Mouse (Mus musculus): Measurements from ENCODE around the gene Cubn. TPM values are rescaled to one million over a fixed set of nuclear protein-coding genes. Genes with fewer than 3 reads are reported as not detected.

The Cubn gene
- total and polyA plus RNA-seq, 3 experiments = 0.03 to 0.09 (median 0.04) TPM

- no peak for DNase-seq (ENCODE audit: extremely low read depth)
- Histone ChIP-seq H3K27ac (ENCODE audit: insufficient read depth, low read depth) (no peak overlapping the region), H3K79me2 (replicated peaks; ENCODE audit: control insufficient read depth, extremely low read depth, insufficient read depth, poor library complexity, severe bottlenecking) (no peaks in the 10 kb centered on the region), H3K4me2 (ENCODE audit: insufficient read depth, low read depth, poor library complexity, severe bottlenecking) (no peak overlapping the region), H3K27me3 (replicated peaks) (no peaks in the 10 kb centered on the region), H3K9me3 (replicated peaks; ENCODE audit: low read length) (no peaks in the 10 kb centered on the region), H3K4me1 (ENCODE audit: control insufficient read depth in 1 of 2, insufficient read depth in 2 of 2) (peaks cover 0 to 5% of the 10 kb centered on the region in 2 experiments; a peak in 1 of 4 replicates), H3K9ac (ENCODE audit: insufficient read depth, low read depth) (no peak overlapping the region), H3K4me3 (replicated peaks in 1 of 3; ENCODE audit: low read depth in 2 of 3, low read length in 2 of 3, poor library complexity in 1 of 3) (no peak overlapping the region), H3K36me3 (replicated peaks in 1 of 2; ENCODE audit: control insufficient read depth in 1 of 2, insufficient read depth in 1 of 2, low read length in 1 of 2) (no peaks in the 10 kb centered on the region)
- in situ Hi-C loops (cut with MboI; ENCODE audit: low pct_ligation_motif_present, low pct_unique_long_range_greater_than_20kb, low sequenced_read_pairs) = no loop called here
- TF ChIP-seq USF1 (IDR thresholded peaks at IDR 0.05; ENCODE audit: low read depth, low read length) (no peak), NRF1 (IDR thresholded peaks at IDR 0.05; ENCODE audit: low read depth, low read length) (no peak), IRF4 (IDR thresholded peaks at IDR 0.05; ENCODE audit: low read depth, low read length) (no peak), TCF12 (IDR thresholded peaks at IDR 0.05; ENCODE audit: low read depth, low read length) (no peak), ZMIZ1 (IDR thresholded peaks at IDR 0.05; ENCODE audit: low read depth, low read length) (no peak), UBTF (IDR thresholded peaks at IDR 0.05; ENCODE audit: low read depth, low read length) (no peak), CTCF (conservative IDR thresholded peaks at IDR 0.05 in 1 of 2, IDR thresholded peaks at IDR 0.05 in 1 of 2; ENCODE audit: low read depth in 2 of 2, low read length in 2 of 2) (no peak), SMC3 (IDR thresholded peaks at IDR 0.05; ENCODE audit: low read depth, low read length) (no peak), RCOR1 (conservative IDR thresholded peaks at IDR 0.05; ENCODE audit: low read depth, low read length) (no peak), ZC3H11A (IDR thresholded peaks at IDR 0.05; ENCODE audit: low read depth, low read length) (no peak), NELFE (IDR thresholded peaks at IDR 0.05; ENCODE audit: low read depth, low read length) (no peak), JUND (conservative IDR thresholded peaks at IDR 0.05; ENCODE audit: low read depth, low read length) (no peak), EP300 (IDR thresholded peaks at IDR 0.05; ENCODE audit: low read length) (no peak), E2F4 (IDR thresholded peaks at IDR 0.05; ENCODE audit: insufficient replicate concordance, low read depth, low read length) (no peak), PAX5 (IDR thresholded peaks at IDR 0.05; ENCODE audit: low read length) (no peak), MEF2A (IDR thresholded peaks at IDR 0.05; ENCODE audit: borderline replicate concordance, low read depth, low read length) (no peak), CHD1 (IDR thresholded peaks at IDR 0.05; ENCODE audit: low read depth, low read length) (no peak)
- dilution Hi-C loops (cut with MboI; ENCODE audit: extremely low pct_ligation_motif_present, extremely low pct_unique_long_range_greater_than_20kb, low sequenced_read_pairs) = no loop called here
These were observed 115.4 kb downstream of the Cubn start for GRCm38 (mm10) chr2:13376166-13376565.

- in situ Hi-C loops (cut with MboI; ENCODE audit: low pct_ligation_motif_present, low pct_unique_long_range_greater_than_20kb, low sequenced_read_pairs) = no loop called here
- dilution Hi-C loops (cut with MboI; ENCODE audit: extremely low pct_ligation_motif_present, extremely low pct_unique_long_range_greater_than_20kb, low sequenced_read_pairs) = no loop called here
- H3K27ac ChIP-seq (ENCODE audit: insufficient read depth, low read depth) = no peak overlapping the region
These were observed 118.3 kb downstream of the Cubn start for GRCm38 (mm10) chr2:13373291-13373690.

More at GRCm38 (mm10) chr2:13373291-13373690, 118.3 kb downstream of the Cubn start:
- TF ChIP-seq MXI1 (IDR thresholded peaks at IDR 0.05; ENCODE audit: low read depth, low read length) (no peak), TCF12 (IDR thresholded peaks at IDR 0.05; ENCODE audit: low read depth, low read length) (no peak), JUN (IDR thresholded peaks at IDR 0.05; ENCODE audit: insufficient read depth, low read depth, low read length) (no peak), BHLHE40 (IDR thresholded peaks at IDR 0.05; ENCODE audit: low read depth, low read length) (no peak), MAX (IDR thresholded peaks at IDR 0.05; ENCODE audit: low read length) (no peak), POLR2A (IDR thresholded peaks at IDR 0.05; ENCODE audit: low read depth, low read length) (no peak), USF2 (conservative IDR thresholded peaks at IDR 0.05; ENCODE audit: low read depth, low read length) (no peak), SMC3 (IDR thresholded peaks at IDR 0.05; ENCODE audit: low read depth, low read length) (no peak), ZNF384 (IDR thresholded peaks at IDR 0.05; ENCODE audit: low read depth, low read length) (no peak), CHD1 (IDR thresholded peaks at IDR 0.05; ENCODE audit: low read depth, low read length) (no peak), NRF1 (IDR thresholded peaks at IDR 0.05; ENCODE audit: low read depth, low read length) (no peak), ZMIZ1 (IDR thresholded peaks at IDR 0.05; ENCODE audit: low read depth, low read length) (no peak), UBTF (IDR thresholded peaks at IDR 0.05; ENCODE audit: low read depth, low read length) (no peak), SIN3A (IDR thresholded peaks at IDR 0.05; ENCODE audit: low read length) (no peak), PAX5 (IDR thresholded peaks at IDR 0.05; ENCODE audit: low read length) (no peak), CTCF (conservative IDR thresholded peaks at IDR 0.05 in 1 of 2, IDR thresholded peaks at IDR 0.05 in 1 of 2; ENCODE audit: low read depth in 2 of 2, low read length in 2 of 2) (no peak), NELFE (IDR thresholded peaks at IDR 0.05; ENCODE audit: low read depth, low read length) (no peak)
- H3K9ac ChIP-seq (ENCODE audit: insufficient read depth, low read depth) = no peak overlapping the region
- DNase-seq (ENCODE audit: extremely low read depth) = no peak
- H3K36me3 ChIP-seq (replicated peaks in 1 of 2; ENCODE audit: control insufficient read depth in 1 of 2, insufficient read depth in 1 of 2, low read length in 1 of 2) = no peaks in the 10 kb centered on the region
- peaks cover 0 to 3% of the 10 kb centered on the region in 2 experiments; a peak in 1 of 4 replicates for H3K4me1 ChIP-seq (ENCODE audit: control insufficient read depth in 1 of 2, insufficient read depth in 2 of 2)
- H3K4me2 ChIP-seq (ENCODE audit: insufficient read depth, low read depth, poor library complexity, severe bottlenecking) = no peak overlapping the region
- H3K27me3 ChIP-seq (replicated peaks) = no peaks in the 10 kb centered on the region
- no peaks in the 10 kb centered on the region for H3K9me3 ChIP-seq (replicated peaks; ENCODE audit: low read length)
- H3K4me3 ChIP-seq (replicated peaks in 1 of 3; ENCODE audit: low read depth in 2 of 3, low read length in 2 of 3, poor library complexity in 1 of 3) = no peak overlapping the region
- H3K79me2 ChIP-seq (replicated peaks; ENCODE audit: control insufficient read depth, extremely low read depth, insufficient read depth, poor library complexity, severe bottlenecking) = no peaks in the 10 kb centered on the region
